Mouse (Mus musculus): ENCODE results near the gene Ccl12.

The Ccl12 gene

GRCm38 (mm10) chr11:82101529-82101928 lies at the start of gene Ccl12:
Ccl12 (plus strand) TSS chr11:82101845.
- CTCF ChIA-PET = no interaction called here

DNA sequence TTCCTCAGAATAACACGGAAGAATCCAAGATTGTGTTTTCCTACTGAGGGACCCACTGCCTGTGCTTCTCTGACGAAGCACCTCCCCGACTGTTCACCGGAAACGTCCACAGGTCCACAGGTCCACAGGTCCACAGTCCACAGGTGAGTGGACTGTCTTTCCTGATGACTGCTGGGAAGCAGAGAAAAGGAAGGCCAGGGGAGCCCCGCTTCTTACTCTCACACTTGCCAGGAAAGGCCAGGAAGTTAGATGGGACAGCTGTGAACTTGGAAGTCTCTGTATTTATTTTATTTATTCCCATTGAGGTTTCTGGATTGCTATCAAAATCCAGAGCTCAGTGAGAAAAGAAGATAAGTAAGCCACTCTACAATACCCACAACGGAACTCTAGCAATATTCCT lies 47.8 kb upstream of the Ccl12 start:
- CTCF ChIA-PET = no interaction called here

GRCm38 (mm10) chr11:82057646-82058045 lies 44.0 kb upstream of the Ccl12 start, which contains the start of gene Ccl11:
Ccl11 (plus strand) TSS chr11:82057823.
- CTCF ChIA-PET = no interaction called here

DNA sequence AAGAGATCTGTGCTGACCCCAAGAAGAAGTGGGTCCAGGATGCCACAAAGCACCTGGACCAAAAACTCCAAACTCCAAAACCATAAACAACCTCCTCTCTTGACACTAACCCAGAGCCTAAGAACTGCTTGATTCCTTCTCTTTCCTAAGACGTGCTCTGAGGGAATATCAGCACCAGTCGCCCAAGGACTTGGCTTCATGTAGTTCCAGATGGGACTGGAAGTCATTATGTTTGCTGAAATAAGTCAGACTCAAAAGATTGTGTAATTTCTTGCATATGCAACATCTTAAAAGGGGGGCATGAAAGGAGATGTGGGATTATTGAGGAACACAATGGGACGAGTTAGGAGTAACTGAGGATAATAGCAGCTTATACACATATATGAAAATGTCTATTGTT lies 39.4 kb upstream of the Ccl12 start:
- CTCF ChIA-PET = no interaction called here

GRCm38 (mm10) chr11:82063454-82063853 lies 38.2 kb upstream of the Ccl12 start:
- CTCF ChIA-PET = no interaction called here

- CTCF ChIA-PET = no interaction called here
Observed at GRCm38 (mm10) chr11:82066953-82067571, 34.6 kb upstream of the Ccl12 start.

- CTCF ChIA-PET = no interaction called here
Observed at GRCm38 (mm10) chr11:82071076-82071475, 30.6 kb upstream of the Ccl12 start.

- CTCF ChIA-PET = no interaction called here
Observed at GRCm38 (mm10) chr11:82072374-82072773, 29.3 kb upstream of the Ccl12 start.

DNA sequence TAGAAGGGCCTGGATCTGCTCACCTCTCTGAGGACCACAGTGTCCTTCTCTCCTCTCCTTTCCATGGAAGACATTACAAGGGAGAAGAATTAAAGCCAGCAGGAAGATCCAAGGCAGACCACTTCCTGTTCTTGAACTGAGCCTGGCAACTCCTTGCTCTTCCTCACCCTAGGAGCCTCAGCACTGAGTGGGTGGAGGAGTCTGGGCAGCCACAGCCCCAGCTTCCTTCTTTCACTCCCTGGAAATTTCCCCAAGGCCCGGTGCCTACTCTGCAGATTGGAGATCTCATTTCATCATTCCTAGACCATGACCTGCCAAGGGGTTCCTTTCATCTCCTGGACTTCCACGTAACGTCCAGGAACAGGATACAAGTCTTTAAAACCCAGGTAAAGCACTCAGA lies 28.7 kb upstream of the Ccl12 start:
- CTCF ChIA-PET = no interaction called here

DNA sequence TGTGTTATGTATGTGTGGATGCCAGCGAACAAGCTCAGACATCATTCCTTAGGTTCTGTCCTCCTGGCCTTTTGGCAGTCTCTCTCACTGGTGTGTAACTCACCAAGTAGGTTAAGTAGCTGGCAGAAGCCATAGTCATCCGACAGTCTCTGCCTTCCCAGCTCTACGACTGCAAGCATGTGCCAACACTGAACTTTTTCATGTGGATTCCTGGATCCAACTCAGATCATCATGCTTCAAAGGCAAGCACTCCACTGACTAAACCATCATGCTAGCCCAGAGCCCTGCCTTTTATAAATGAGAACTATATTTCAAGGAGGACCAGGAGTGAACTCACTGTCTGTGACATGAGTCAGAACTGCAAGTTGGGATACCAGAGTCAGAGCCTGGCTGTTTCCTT lies 28.0 kb upstream of the Ccl12 start:
- CTCF ChIA-PET = no interaction called here

DNA sequence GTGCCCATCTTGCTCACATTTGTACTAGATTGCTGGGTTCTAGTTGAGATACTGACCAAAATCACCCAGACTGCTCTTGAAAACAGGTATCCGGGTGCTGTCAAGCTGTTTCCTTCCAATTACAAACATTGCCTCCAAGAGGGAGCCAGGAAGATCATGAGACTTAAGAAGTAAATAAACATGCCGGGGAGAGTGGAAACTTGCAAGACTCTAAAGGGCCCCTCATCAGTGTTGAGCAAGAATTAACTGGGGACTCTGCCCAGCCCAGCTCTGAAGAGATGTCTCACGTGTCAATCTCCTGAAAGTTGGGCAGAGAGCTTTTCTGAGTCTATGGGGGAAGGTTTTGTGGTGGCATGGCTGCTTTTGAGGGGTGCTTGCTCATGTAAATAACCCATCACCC lies 24.6 kb upstream of the Ccl12 start:
- CTCF ChIA-PET = no interaction called here

- CTCF ChIA-PET = no interaction called here
Observed at GRCm38 (mm10) chr11:82078136-82078730, 23.4 kb upstream of the Ccl12 start.

- CTCF ChIA-PET = no interaction called here
Observed at GRCm38 (mm10) chr11:82080865-82081264, 20.8 kb upstream of the Ccl12 start.

DNA sequence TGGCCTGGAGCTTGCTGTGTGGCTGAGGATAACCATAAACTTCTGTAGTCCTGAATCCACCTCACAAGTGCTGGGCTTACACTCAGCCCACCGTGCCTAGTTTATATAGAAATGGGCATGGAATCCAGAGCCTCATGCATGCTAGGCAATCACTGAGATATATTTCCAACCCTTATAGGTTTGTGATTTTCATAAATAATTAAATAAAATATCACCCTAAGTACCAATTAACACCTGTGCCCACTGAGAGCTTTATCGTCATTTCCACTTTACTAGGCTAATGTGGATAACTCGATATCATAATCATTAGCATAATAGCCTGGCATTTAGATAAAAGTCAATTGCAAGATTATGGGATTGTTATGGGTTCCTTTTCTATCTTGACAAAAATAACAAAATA lies 17.3 kb upstream of the Ccl12 start:
- CTCF ChIA-PET = no interaction called here

DNA sequence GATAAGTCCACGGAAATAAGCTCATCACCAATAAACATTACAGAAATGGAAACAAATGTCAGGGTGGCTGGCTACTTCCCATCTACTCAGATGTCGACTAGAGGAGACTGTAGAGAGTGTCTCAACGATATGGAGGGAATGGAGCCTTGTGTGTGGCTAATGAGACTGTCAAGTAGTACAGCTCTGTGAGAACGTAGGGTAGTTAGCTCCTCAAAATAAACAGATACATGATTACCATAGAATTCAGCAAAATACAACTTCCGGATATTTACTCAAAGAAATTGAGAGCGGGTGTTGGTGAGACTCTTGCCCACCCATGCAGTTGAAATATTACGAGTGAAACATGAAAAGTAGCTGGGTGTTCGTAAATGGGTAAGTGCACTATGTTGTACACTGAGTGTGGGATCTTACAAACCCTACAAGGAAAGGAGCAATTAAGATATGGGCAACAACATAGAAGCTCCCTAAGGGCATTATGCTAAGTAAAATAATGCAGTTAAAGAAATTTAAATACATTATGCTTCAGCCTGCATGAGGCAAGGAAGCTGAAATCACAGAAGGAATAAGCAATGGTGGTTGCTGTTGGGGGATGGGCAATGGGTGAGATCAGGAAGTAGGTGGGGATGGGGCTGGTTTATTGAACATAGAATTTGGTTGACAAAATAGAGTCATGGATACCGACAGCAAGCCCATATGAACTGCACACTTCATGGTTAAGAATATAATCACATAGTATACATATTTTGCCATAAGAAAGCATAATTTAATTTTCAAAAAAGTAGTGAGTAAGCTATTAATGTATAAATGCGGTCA lies 1.9 kb upstream of the Ccl12 start:
- CTCF ChIA-PET = no interaction called here

DNA sequence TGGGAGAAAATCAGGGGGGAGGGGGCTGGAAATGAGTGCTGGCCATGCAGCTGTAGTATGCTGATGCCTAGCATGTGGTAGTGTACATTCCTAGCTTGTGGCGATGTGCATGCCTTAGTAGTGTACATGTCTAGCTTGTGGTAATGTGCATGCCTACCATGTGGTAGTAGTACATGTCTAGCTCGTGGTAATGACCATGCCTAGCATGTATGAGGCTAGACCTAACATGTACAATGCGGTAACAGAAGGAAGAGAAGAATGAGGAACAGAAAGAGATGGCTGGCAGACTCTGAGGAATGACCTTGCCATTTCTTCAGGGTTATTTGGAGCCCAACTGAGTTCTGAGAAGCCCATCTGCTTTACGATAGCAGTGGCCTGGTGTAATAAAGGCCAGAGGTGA lies 558 bp upstream of the Ccl12 start:
- CTCF ChIA-PET = no interaction called here

DNA sequence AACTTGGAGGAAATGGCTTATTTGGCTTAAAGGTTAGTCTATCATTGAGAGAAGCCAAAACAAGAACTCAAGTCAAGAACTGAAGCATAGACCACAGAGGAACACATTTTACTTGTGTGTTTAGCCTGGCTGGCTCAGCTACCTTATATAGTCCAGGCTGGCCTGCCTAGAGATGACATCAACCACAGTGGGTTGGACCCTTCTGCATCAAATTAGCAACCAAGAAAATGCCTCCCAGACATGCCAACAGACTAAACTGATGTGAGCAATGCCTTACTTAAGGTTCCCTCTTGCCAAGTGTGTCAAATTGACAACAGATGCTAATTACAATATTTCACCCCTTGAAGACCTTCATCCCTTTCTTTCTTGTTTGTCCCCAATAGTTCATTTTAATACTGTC lies 8.0 kb downstream of the Ccl12 start:
- CTCF ChIA-PET = no interaction called here

- CTCF ChIA-PET = no interaction called here
Observed at GRCm38 (mm10) chr11:82110372-82111248, 9.0 kb downstream of the Ccl12 start.

DNA sequence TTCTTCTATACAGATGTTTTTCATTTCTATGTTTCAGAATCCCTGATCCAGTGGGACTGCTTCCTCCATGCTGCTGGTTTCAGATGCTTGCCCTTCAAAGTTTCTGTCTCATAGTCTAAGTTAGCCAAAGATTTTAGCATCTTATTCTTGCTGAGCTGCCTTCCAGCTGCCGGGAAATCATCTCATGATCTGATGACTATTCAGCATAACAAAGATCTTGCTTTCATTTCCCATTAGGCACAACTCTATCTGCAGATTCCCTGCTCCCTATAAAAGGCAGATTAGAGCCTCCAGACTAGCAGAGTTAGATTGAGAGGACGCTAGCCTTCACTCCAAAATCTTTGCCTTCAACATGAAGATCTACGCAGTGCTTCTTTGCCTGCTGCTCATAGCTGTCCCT lies 13.2 kb downstream of the Ccl12 start, which contains the start of gene Ccl8:
Gene Ccl8 (plus strand): TSS at position 301 of the 400 bp plus-strand sequence.
- CTCF ChIA-PET = no interaction called here

DNA sequence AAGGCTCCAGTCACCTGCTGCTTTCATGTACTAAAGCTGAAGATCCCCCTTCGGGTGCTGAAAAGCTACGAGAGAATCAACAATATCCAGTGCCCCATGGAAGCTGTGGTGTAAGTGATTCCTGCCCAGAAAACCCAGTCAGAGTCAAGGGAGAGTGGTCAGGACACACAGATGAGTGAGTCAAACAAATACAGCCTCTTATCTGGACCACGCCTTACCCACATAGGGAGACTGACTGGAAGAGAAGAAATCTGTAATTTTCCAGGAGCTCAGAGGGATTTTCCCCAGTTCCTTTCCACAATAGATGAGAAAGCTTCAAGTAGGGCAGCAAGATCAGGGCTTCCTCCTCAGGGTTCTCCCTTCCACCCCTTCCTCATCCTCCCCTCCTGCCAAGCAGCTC lies 14.4 kb downstream of the Ccl12 start:
- CTCF ChIA-PET = no interaction called here

- CTCF ChIA-PET = no interaction called here
Observed at GRCm38 (mm10) chr11:82132977-82133376, 31.3 kb downstream of the Ccl12 start.

DNA sequence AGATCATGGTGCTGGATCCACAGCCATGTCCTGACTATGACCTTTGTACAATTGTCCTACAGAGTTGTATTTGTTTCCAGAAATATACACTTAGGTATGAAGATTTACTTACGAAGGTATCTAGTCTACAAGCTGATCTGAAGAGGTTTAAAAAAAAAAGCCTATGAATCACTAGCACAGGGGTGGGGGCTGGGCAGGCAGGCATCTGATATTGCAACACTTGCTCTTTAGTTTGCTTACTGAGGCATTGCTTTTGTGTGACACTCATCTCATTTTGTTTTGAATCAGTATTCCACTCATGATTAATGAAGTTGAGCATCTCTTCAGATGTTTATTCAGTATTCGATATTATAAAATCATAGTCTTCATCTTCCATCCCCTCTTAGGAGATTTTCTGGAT lies 34.6 kb downstream of the Ccl12 start:
- CTCF ChIA-PET = no interaction called here

All from spleen, embryonic (tissue).